Mouse (Mus musculus) embryonic facial prominence, embryonic 15.5 days (tissue): ENCODE measurements at regions not wholly inside any gene's neighbourhood (a gene's known extent, or its start where the extent isn't known, plus 50 kb on each side); places are given as distances from the start of the nearest gene placed in this dataset.

ENCODE experiments used
- ATAC-seq: fragments of 200-750 bp; cut with Nextera tagmentation; 2 replicates; pipeline ENCODE4 v1.8.0; 2017; ENCODE audit warnings: low read depth, moderate TSS enrichment; ENCODE audit not compliant: insufficient number of reproducible peaks, low FRiP score, low TSS enrichment
- H3K27ac ChIP-seq: fragments of 300-500 bp; sonication (generic); replicated peaks from 2 replicates; pipeline ENCODE4 v1.5.1; 2015; ENCODE audit warnings: mild to moderate bottlenecking, inconsistent platforms
- H3K27me3 ChIP-seq: fragments of 300-500 bp; sonication (generic); 2 replicates; pipeline ENCODE4 v1.6.1; 2015; ENCODE audit warnings: inconsistent platforms
- H3K36me3 ChIP-seq: fragments of 300-500 bp; sonication (generic); 2 replicates; pipeline ENCODE4 v1.6.1; 2015; ENCODE audit warnings: mild to moderate bottlenecking, inconsistent platforms
- H3K4me1 ChIP-seq: fragments of 300-500 bp; sonication (generic); 2 replicates; pipeline ENCODE4 v1.6.1; 2015; ENCODE audit warnings: inconsistent platforms
- H3K4me2 ChIP-seq: fragments of 300-500 bp; sonication (generic); replicated peaks from 2 replicates; pipeline ENCODE4 v1.6.1; 2015; ENCODE audit warnings: mild to moderate bottlenecking, inconsistent platforms
- H3K4me3 ChIP-seq: fragments of 300-500 bp; sonication (generic); replicated peaks from 2 replicates; pipeline ENCODE4 v1.5.1; 2015; ENCODE audit warnings: mild to moderate bottlenecking, inconsistent platforms
- H3K9ac ChIP-seq: fragments of 300-500 bp; sonication (generic); 2 replicates; pipeline ENCODE4 v1.6.1; 2015; ENCODE audit warnings: inconsistent platforms
- H3K9me3 ChIP-seq: fragments of 300-500 bp; sonication (generic); replicated peaks from 2 replicates; pipeline ENCODE4 v1.6.1; 2016; ENCODE audit warnings: inconsistent platforms
- WGBS: fragments of 180-500 bp; shearing (Covaris S2); methylation state at CpG from one replicate; pipeline ENCODE4 v1.1.7; 2015; 5-methylcytosine and 5-hydroxymethylcytosine counted together

DNA sequence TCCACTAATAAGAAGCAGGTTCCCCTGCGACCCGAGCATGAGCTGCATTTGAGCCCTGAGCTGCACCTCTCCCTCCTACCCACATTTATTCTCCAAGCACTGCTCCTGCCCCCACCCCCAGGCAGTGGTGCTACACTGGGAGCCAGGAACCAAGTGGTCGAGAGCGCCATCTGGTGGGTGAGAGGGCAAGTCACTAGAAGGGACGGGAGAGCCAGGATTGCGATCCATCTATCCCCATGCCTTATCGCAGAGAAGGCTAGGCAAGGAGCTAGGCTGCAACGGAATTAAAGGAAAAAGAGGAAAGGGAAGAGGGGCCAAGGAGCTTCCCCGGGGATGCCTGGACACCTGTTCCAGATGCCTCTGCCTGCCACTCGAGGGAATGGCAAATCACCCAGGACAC is 120.6 kb upstream of the Slc22a12 start:
- peak; percentile 70; the same call in 1 of the 2 replicates for ATAC-seq
- Histone ChIP-seq H3K27me3 (0 out of 2 replicates have a peak, but pooled peaks cover 5% of the 10 kb centered on the region), H3K36me3 (no peaks in the 10 kb centered on the region), H3K9ac (no peak overlapping the region), H3K9me3 (no peaks in the 10 kb centered on the region), H3K4me1 (peaks cover 5% of the 10 kb centered on the region; the same call in 1 of the 2 replicates), H3K4me3 (no peak overlapping the region), H3K27ac (no peak overlapping the region), H3K4me2 (no peak overlapping the region)
- WGBS: 2% methylated on average over 10 of the region's 10 CpGs

DNA sequence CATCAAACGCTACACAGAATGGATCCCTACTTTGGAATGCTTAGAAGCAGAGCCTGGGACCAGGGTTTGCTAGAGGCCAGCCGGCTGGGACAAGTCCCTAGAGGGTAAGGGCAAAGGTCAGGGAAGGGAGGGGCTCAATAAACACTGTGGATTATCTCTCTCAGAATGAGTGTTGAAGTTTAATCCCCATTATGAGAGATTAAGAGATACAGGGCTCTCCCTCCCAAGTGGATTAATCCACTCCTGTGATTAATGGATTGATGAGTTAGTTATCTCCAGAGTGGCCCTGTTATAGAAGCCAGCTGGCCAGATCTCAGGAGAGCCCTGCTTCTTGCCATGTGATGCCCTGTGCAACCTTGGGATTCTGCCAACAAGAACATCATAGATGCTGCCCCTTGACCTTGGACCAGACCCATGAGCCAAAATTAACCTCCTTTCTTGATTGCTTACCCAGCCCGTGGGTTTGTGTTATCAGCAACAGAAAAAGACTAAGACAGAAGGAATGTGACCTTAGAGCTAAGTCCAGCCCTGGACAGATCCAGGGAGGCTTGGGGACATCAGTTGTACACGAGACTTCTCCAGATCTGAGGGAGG is 119.6 kb upstream of the Slc22a12 start:
- Histone ChIP-seq H3K4me3 (no peak overlapping the region), H3K9me3 (no peaks in the 10 kb centered on the region), H3K4me1 (peaks cover 5% of the 10 kb centered on the region; the same call in 1 of the 2 replicates), H3K36me3 (no peaks in the 10 kb centered on the region), H3K27me3 (0 out of 2 replicates have a peak, but pooled peaks cover 5% of the 10 kb centered on the region), H3K27ac (no peak overlapping the region), H3K4me2 (no peak overlapping the region), H3K9ac (no peak overlapping the region)
- 22% methylated on average over 4 of the region's 4 CpGs for WGBS
- no peak for ATAC-seq

DNA sequence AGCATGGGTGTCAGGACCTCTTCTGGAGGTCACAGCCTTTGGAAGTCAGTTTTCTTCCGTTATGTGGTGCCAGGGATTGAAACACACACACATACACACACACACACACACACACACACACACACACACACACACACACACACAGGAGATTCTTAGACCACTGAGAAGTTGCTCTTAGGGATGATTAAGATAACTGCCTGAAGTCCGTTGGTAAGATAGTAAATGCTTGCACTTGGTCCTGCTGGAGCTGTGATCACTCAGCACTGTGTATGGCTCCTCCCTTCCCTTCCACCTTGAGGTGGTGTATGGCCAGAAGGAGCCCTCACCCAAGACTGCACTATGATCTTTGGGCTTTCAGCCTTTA is 118.7 kb upstream of the Slc22a12 start:
- WGBS: 51% methylated on average over 2 of the region's 2 CpGs
- H3K9me3 ChIP-seq: no peaks in the 10 kb centered on the region
- H3K4me2 ChIP-seq: no peak overlapping the region
- no peak overlapping the region for H3K9ac ChIP-seq
- ATAC-seq: no peak
- no peak overlapping the region for H3K27ac ChIP-seq
- 0 out of 2 replicates have a peak, but pooled peaks cover 5% of the 10 kb centered on the region for H3K27me3 ChIP-seq
- H3K4me1 ChIP-seq: peaks cover 5% of the 10 kb centered on the region; the same call in 1 of the 2 replicates
- no peaks in the 10 kb centered on the region for H3K36me3 ChIP-seq
- no peak overlapping the region for H3K4me3 ChIP-seq

DNA sequence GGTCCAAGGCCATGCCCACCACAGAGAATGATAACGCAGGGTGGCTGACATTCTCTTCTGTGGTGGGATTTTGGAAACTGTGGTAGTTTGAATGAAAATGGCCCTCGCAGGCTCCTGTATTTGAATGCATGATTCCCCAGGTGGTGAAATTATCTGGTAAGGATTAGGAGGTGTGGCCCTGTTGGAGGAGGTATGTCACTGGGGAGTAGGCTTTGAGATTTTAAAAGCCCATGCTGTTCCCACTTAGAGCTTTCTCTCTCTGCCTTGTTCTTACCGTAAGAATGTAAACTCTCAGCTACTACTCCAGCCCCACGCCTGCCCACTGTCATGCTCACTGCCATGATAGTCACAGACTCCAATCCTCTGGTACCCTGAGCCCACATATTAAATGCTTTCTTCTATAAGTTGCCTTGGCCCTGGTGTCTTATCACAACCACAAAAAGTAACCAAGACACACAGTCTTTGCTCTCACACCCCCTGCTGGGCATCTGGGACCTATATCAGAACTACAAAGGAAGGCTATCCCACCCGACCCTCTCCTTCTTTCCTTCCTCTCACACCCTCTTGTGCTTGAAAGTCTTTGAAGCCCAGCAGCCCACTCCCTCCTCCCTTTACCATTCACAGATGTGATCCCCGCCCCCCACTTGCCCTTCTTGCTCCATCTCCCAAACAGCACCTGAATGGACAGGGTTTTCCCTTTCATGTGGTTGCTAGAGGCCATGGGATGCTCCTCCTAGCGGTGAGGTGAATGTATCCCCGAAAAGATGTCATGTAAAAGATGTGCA is 118.1 kb upstream of the Slc22a12 start:
- no peak overlapping the region for H3K4me3 ChIP-seq
- no peak overlapping the region for H3K4me2 ChIP-seq
- no peaks in the 10 kb centered on the region for H3K9me3 ChIP-seq
- H3K36me3 ChIP-seq: no peaks in the 10 kb centered on the region
- peaks cover 5% of the 10 kb centered on the region; the same call in 1 of the 2 replicates for H3K4me1 ChIP-seq
- no peak overlapping the region for H3K27ac ChIP-seq
- WGBS: 30% methylated on average over 8 of the region's 8 CpGs
- no peak for ATAC-seq
- H3K27me3 ChIP-seq: 0 out of 2 replicates have a peak, but pooled peaks cover 5% of the 10 kb centered on the region
- no peak overlapping the region for H3K9ac ChIP-seq

DNA sequence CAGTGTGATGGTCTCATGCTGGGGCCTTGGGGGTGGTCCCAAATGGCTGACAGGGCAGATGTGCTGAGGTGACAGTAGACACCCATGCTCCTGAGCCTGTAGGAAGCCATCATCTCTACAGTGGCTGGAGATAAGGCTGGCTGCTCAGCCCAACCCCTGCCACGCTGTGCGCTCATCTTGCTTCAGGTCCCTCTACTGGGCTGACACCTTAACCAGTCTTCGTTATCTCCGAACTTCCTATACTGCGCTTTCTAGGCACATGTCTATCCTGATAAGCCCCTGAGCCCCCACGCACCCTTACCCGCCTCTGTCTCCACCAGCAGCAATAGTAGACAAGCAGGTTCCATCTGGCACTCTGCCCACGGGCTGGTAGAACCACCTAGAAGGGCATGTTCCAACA is 117.3 kb upstream of the Slc22a12 start:
- Histone ChIP-seq H3K27me3 (0 out of 2 replicates have a peak, but pooled peaks cover 5% of the 10 kb centered on the region), H3K9ac (no peak overlapping the region)
- 71% methylated on average over 8 of the region's 8 CpGs for WGBS

DNA sequence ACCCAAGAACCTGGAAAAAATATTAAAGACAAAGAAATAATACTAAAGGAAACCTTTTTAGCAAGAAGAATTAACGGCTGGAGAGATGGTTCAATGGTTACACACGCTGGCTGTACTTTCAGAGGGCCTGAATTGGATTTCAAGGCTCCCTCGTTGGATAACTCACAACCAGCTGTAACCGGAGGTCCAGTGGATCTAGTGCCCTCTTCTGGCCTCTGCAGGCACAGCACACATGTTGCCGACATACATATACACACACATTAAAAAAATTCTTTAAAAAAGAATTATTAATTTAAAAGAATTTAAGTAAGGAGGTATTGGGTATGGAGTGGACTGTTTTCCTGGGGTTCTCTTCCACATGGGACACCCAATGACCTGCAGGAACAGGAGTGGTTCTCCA is 111.7 kb upstream of the Slc22a12 start:
- ATAC-seq: no peak
- WGBS: 88% methylated on average over 5 of the region's 5 CpGs
- no peaks in the 10 kb centered on the region for H3K4me1 ChIP-seq
- H3K9me3 ChIP-seq: no peaks in the 10 kb centered on the region
- H3K27me3 ChIP-seq: no peaks in the 10 kb centered on the region
- H3K27ac ChIP-seq: no peak overlapping the region
- no peak overlapping the region for H3K4me2 ChIP-seq
- no peak overlapping the region for H3K4me3 ChIP-seq
- no peaks in the 10 kb centered on the region for H3K36me3 ChIP-seq
- no peak overlapping the region for H3K9ac ChIP-seq

More for the DNA sequence above, 117.3 kb upstream of the Slc22a12 start:
- H3K27ac ChIP-seq: no peak overlapping the region
- H3K9me3 ChIP-seq: no peaks in the 10 kb centered on the region
- H3K4me1 ChIP-seq: peaks cover 5% of the 10 kb centered on the region; the same call in 1 of the 2 replicates
- ATAC-seq: no peak
- H3K4me2 ChIP-seq: no peak overlapping the region
- no peaks in the 10 kb centered on the region for H3K36me3 ChIP-seq
- no peak overlapping the region for H3K4me3 ChIP-seq

DNA sequence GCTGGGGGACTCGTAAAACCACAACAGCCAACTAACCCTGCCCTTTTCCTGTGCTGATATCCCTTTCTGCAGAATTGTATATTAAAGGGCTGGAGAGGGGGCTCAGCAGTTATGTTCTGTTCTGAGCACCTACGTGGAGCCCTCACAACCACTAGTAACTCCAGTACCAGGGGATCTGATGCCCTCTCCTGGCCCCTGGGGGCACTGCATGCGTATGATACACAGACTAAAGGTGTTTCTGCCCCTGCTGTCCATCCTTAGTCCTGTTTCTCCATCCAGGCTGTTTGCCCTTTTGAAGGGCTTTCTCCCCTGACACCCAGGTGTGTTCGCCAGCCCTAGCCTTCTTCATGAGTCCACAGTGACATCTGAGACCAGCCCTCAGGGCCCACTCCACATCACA is 109.9 kb upstream of the Slc22a12 start:
- WGBS: 71% methylated on average over 4 of the region's 4 CpGs
- no peak overlapping the region for H3K27ac ChIP-seq
- H3K4me3 ChIP-seq: no peak overlapping the region
- H3K9me3 ChIP-seq: no peaks in the 10 kb centered on the region
- no peak overlapping the region for H3K9ac ChIP-seq
- no peaks in the 10 kb centered on the region for H3K4me1 ChIP-seq
- no peaks in the 10 kb centered on the region for H3K36me3 ChIP-seq
- no peak overlapping the region for H3K4me2 ChIP-seq
- H3K27me3 ChIP-seq: no peaks in the 10 kb centered on the region
- ATAC-seq: no peak

DNA sequence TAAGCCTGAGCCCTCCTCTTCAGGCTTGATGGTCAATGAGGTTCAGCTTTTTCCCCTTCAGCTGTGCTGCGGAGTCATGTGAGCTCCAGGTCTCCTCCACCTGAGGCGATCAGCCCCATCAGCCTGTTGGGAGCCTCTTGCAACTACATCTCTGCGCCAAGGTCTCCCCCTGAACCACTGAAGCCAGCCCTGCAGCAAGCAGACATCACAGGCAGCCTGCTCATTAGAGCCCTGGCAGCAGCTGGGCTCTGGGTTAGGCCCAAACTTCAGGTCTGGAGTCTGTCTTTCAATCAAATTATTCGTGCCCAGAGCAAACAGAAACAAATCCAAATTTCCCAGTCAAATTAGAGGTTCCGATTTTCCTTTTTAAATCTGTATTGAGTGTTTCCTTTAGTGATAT is 108.4 kb upstream of the Slc22a12 start:
- Histone ChIP-seq H3K9me3 (no peaks in the 10 kb centered on the region), H3K27ac (no peak overlapping the region), H3K4me1 (no peaks in the 10 kb centered on the region), H3K4me3 (no peak overlapping the region), H3K4me2 (no peak overlapping the region), H3K27me3 (no peaks in the 10 kb centered on the region), H3K36me3 (no peaks in the 10 kb centered on the region), H3K9ac (no peak overlapping the region)
- WGBS: 49% methylated on average over 5 of the region's 5 CpGs
- ATAC-seq: no peak

DNA sequence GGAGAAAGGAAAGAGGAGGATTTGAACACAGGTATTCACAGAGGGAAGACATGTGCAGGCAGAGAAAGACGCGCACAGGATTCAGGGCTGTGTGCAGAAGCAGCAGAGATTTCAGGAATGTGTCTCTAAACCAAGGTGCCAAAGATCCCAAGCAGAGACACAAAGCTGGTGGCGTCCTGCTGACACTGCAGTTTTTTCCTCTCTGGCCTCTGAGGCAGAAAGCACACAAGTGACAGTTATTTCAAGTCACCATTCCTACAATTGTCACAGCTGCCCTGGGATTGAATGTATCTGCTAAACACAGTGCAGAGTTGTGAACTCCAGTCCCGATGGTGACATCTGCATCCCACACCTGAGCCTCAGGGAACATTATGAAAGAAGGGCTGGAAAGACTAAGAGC is 107.1 kb upstream of the Slc22a12 start:
- ATAC-seq: no peak
- Histone ChIP-seq H3K4me1 (no peaks in the 10 kb centered on the region), H3K27ac (no peak overlapping the region), H3K27me3 (no peaks in the 10 kb centered on the region), H3K9me3 (no peaks in the 10 kb centered on the region), H3K36me3 (no peaks in the 10 kb centered on the region), H3K4me3 (no peak overlapping the region), H3K9ac (no peak overlapping the region), H3K4me2 (no peak overlapping the region)
- WGBS: 79% methylated on average over 4 of the region's 4 CpGs

DNA sequence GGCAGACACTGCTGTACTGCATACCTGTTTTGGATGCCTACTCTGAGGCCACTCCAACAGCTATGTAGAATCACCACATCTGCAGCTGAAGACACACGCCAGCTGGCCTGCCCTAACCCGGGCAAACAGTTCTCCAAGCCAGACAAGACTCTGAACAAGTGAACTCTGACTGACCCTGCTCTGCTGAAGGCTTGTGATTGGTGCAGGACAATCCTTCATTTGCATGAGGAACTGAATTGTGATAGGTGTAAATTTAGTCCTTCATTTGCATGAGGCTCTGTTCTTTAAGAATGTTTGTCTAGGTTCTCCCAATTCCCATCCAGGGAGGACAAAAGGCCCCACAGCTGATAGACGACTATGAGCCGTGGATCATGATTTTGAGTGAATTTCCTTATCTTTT is 104.9 kb upstream of the Slc22a12 start:
- Histone ChIP-seq H3K36me3 (no peaks in the 10 kb centered on the region), H3K9me3 (no peaks in the 10 kb centered on the region), H3K27me3 (no peaks in the 10 kb centered on the region), H3K4me1 (no peaks in the 10 kb centered on the region), H3K9ac (no peak overlapping the region), H3K4me3 (no peak overlapping the region), H3K4me2 (no peak overlapping the region), H3K27ac (no peak overlapping the region)
- WGBS: 86% methylated on average over 4 of the region's 4 CpGs
- ATAC-seq: no peak

DNA sequence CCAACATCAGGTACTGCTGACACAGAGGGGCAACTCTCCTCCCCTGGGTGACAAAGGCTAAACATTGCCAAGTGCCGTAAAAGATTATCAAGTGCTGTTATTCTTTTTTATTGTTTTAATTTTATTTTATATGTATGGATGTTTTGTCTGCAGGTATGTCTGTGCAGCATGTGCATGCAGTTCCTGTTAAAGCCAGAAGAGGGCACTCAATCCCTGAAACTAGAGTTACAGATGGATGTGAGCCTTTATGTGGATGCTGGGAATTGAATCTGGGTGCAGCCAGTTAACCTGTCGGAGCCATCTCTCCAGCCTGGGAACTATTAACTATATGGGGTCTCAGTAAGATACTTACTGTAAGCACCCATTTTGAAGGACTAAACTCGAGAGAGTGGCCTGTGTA is 104.4 kb upstream of the Slc22a12 start:
- Histone ChIP-seq H3K9ac (no peak overlapping the region), H3K4me1 (no peaks in the 10 kb centered on the region), H3K27me3 (no peaks in the 10 kb centered on the region), H3K27ac (no peak overlapping the region), H3K4me3 (no peak overlapping the region), H3K9me3 (no peaks in the 10 kb centered on the region), H3K4me2 (no peak overlapping the region), H3K36me3 (no peaks in the 10 kb centered on the region)
- WGBS: 93% methylated on average over 3 of the region's 3 CpGs
- no peak for ATAC-seq
